26 mouse cellular contexts compared by ENCODE assay signal in genomic region chr1:176354898-176355297, GRCm38 (mm10).
DNase-seq lines count a peak whose midpoint lies in the region; ATAC-seq lines count a peak whose summit lies in the region.
"Had no signal": no experiment of that assay in that cellular context is flagged by ENCODE, and none has a peak within 500 bp of the region (broad histone marks: within the 10 kb centered on the region; RNA-seq: fewer than 3 reads in every experiment).

No protein-coding gene starts in this region.

- peaks cover 9% of the 10 kb centered on the region for H3K4me1 ChIP-seq in midbrain, embryonic 12.5 days
- H3K4me1 ChIP-seq in midbrain, embryonic 10.5 days = peaks cover 6% of the 10 kb centered on the region; the same call in 1 of the 2 replicates
- H3K4me1 ChIP-seq in hindbrain, embryonic 11.5 days (replicated peaks; ENCODE audit: control insufficient read depth, insufficient read depth, low read length) = no peaks in the 10 kb centered on the region
- no peaks in the 10 kb centered on the region; the same call in 1 of the 2 replicates for H3K4me1 ChIP-seq in hindbrain, embryonic 16.5 days (ENCODE audit: control insufficient read depth, insufficient read depth, low read depth, low read length)
- peaks cover 25% of the 10 kb centered on the region for H3K4me1 ChIP-seq in neural tube, embryonic 13.5 days (replicated peaks)
- H3K4me1 ChIP-seq in kidney, embryonic 16.5 days (ENCODE audit: insufficient read depth, low read length) = no peaks in the 10 kb centered on the region
- H3K4me1 ChIP-seq: embryonic facial prominence, embryonic 12.5 days; heart, embryonic 12.5 days; kidney, embryonic 15.5 days; limb, embryonic 15.5 days; lung, embryonic 15.5 days had no signal

- H3K27ac ChIP-seq in midbrain, embryonic 12.5 days (replicated peaks) = peak overlapping the region; percentile 50; the same call in 1 of the 2 replicates
- no peak overlapping the region for H3K27ac ChIP-seq in midbrain, embryonic 10.5 days (replicated peaks)
- 0 out of 2 replicates have a peak overlapping the region, but pooled peaks have one; percentile 37 for H3K27ac ChIP-seq in hindbrain, embryonic 11.5 days (ENCODE audit: low read depth, low read length)
- peak overlapping the region; percentile 3; the same call in 1 of the 2 replicates for H3K27ac ChIP-seq in hindbrain, embryonic 16.5 days (ENCODE audit: low read depth, low read length)
- H3K27ac ChIP-seq in neural tube, embryonic 13.5 days (replicated peaks) = peak overlapping the region; percentile 70
- H3K27ac ChIP-seq in kidney, embryonic 16.5 days (ENCODE audit: low read length) = no peak overlapping the region
- H3K27ac ChIP-seq: embryonic facial prominence, embryonic 12.5 days; kidney, embryonic 15.5 days; left cerebral cortex, adult 2 months; limb, embryonic 15.5 days; liver, embryonic 14.5 days; lung, embryonic 15.5 days had no signal

- WGBS in midbrain, embryonic 12.5 days = 51% methylated on average over 1 of the region's 1 CpGs
- WGBS in midbrain, embryonic 10.5 days = 66% methylated on average over 1 of the region's 1 CpGs
- WGBS in hindbrain, embryonic 11.5 days = 45% methylated on average over 1 of the region's 1 CpGs
- WGBS in hindbrain, embryonic 16.5 days = 16% methylated on average over 1 of the region's 1 CpGs
- WGBS in neural tube, embryonic 13.5 days = 21% methylated on average over 1 of the region's 1 CpGs
- 45% methylated on average over 1 of the region's 1 CpGs for WGBS in kidney, embryonic 16.5 days

- H3K27me3 ChIP-seq in midbrain, embryonic 12.5 days = no peaks in the 10 kb centered on the region
- no peaks in the 10 kb centered on the region for H3K27me3 ChIP-seq in midbrain, embryonic 10.5 days (ENCODE audit: low read depth, poor library complexity, severe bottlenecking)
- no peaks in the 10 kb centered on the region for H3K27me3 ChIP-seq in hindbrain, embryonic 11.5 days (ENCODE audit: control insufficient read depth, insufficient read depth, low read length)
- no peaks in the 10 kb centered on the region for H3K27me3 ChIP-seq in hindbrain, embryonic 16.5 days (replicated peaks; ENCODE audit: control insufficient read depth, insufficient read depth, low read length)
- H3K27me3 ChIP-seq in neural tube, embryonic 13.5 days = no peaks in the 10 kb centered on the region
- no peaks in the 10 kb centered on the region for H3K27me3 ChIP-seq in kidney, embryonic 16.5 days (ENCODE audit: insufficient read depth, low read length)
- H3K27me3 ChIP-seq: embryonic facial prominence, embryonic 12.5 days; heart, embryonic 12.5 days; kidney, embryonic 15.5 days; limb, embryonic 15.5 days; lung, embryonic 15.5 days had no signal

- no peak overlapping the region for H3K4me3 ChIP-seq in midbrain, embryonic 12.5 days
- H3K4me3 ChIP-seq in midbrain, embryonic 10.5 days = no peak overlapping the region
- no peak overlapping the region for H3K4me3 ChIP-seq in hindbrain, embryonic 11.5 days (ENCODE audit: low read depth, low read length)
- no peak overlapping the region for H3K4me3 ChIP-seq in hindbrain, embryonic 16.5 days (ENCODE audit: low read length)
- H3K4me3 ChIP-seq in neural tube, embryonic 13.5 days = no peak overlapping the region
- no peak overlapping the region for H3K4me3 ChIP-seq in kidney, embryonic 16.5 days (ENCODE audit: low read length)
- H3K4me3 ChIP-seq: embryonic facial prominence, embryonic 12.5 days; erythroblast, embryonic 14.5 days; heart, embryonic 12.5 days; kidney, embryonic 15.5 days; left cerebral cortex, adult 2 months; limb, embryonic 15.5 days; lung, embryonic 15.5 days; myocyte had no signal

- H3K9me3 ChIP-seq in midbrain, embryonic 12.5 days = no peaks in the 10 kb centered on the region
- H3K9me3 ChIP-seq in midbrain, embryonic 10.5 days (replicated peaks) = no peaks in the 10 kb centered on the region
- no peaks in the 10 kb centered on the region for H3K9me3 ChIP-seq in hindbrain, embryonic 11.5 days (ENCODE audit: control insufficient read depth, low read length)
- H3K9me3 ChIP-seq in hindbrain, embryonic 16.5 days (ENCODE audit: control insufficient read depth, low read length) = no peaks in the 10 kb centered on the region
- no peaks in the 10 kb centered on the region for H3K9me3 ChIP-seq in neural tube, embryonic 13.5 days
- no peaks in the 10 kb centered on the region for H3K9me3 ChIP-seq in kidney, embryonic 16.5 days (ENCODE audit: low read length)
- H3K9me3 ChIP-seq: embryonic facial prominence, embryonic 12.5 days; heart, embryonic 12.5 days; kidney, embryonic 15.5 days; limb, embryonic 15.5 days; lung, embryonic 15.5 days had no signal

- no peaks in the 10 kb centered on the region for H3K36me3 ChIP-seq in midbrain, embryonic 12.5 days
- H3K36me3 ChIP-seq in midbrain, embryonic 10.5 days = no peaks in the 10 kb centered on the region
- no peaks in the 10 kb centered on the region for H3K36me3 ChIP-seq in hindbrain, embryonic 11.5 days (ENCODE audit: control insufficient read depth, insufficient read depth, low read length)
- H3K36me3 ChIP-seq in hindbrain, embryonic 16.5 days (ENCODE audit: control insufficient read depth, insufficient read depth, low read length) = no peaks in the 10 kb centered on the region
- no peaks in the 10 kb centered on the region for H3K36me3 ChIP-seq in neural tube, embryonic 13.5 days
- H3K36me3 ChIP-seq in kidney, embryonic 16.5 days (ENCODE audit: insufficient read depth, low read length) = no peaks in the 10 kb centered on the region
- H3K36me3 ChIP-seq: embryonic facial prominence, embryonic 12.5 days; G1E; heart, embryonic 12.5 days; kidney, embryonic 15.5 days; limb, embryonic 15.5 days; lung, embryonic 15.5 days had no signal

- 0 out of 2 replicates have a peak, but pooled peaks have one; percentile 7 for ATAC-seq in midbrain, embryonic 12.5 days (ENCODE audit: low FRiP score, low read depth)
- ATAC-seq in hindbrain, embryonic 11.5 days (ENCODE audit: low FRiP score) = peak; percentile 43; the same call in 1 of the 2 replicates
- ATAC-seq in hindbrain, embryonic 16.5 days = no peak; the same call in 1 of the 2 replicates
- peak; percentile 21 for ATAC-seq in neural tube, embryonic 13.5 days (ENCODE audit: low read depth)
- no peak for ATAC-seq in kidney, embryonic 16.5 days (ENCODE audit: low FRiP score, low TSS enrichment)
- ATAC-seq: Patski had no signal

- no peak for DNase-seq in midbrain, embryonic 10.5 days (ENCODE audit: low spot score)
- no peak for DNase-seq in hindbrain, embryonic 11.5 days (ENCODE audit: low spot score)
- DNase-seq in cerebellum, postnatal 36 days = no peak
- DNase-seq in urinary bladder, adult 18-20 months (ENCODE audit: low spot score in 2 of 2) = no peak
- DNase-seq: adrenal gland, postnatal 36 days; B cell, adult 2 months; heart, adult 18-20 months; heart, postnatal 10 days; kidney, adult 11 months; lung, postnatal 4 days; spleen, adult 18-20 months had no signal

- H3K9ac ChIP-seq in midbrain, embryonic 12.5 days (replicated peaks) = no peak overlapping the region
- no peak overlapping the region for H3K9ac ChIP-seq in hindbrain, embryonic 11.5 days (ENCODE audit: low read depth, low read length)
- no peak overlapping the region for H3K9ac ChIP-seq in hindbrain, embryonic 16.5 days (ENCODE audit: low read depth, low read length)
- H3K9ac ChIP-seq in neural tube, embryonic 13.5 days = 0 out of 2 replicates have a peak overlapping the region, but pooled peaks have one; percentile 44
- no peak overlapping the region for H3K9ac ChIP-seq in kidney, embryonic 16.5 days (replicated peaks; ENCODE audit: low read length)
- H3K9ac ChIP-seq: embryonic facial prominence, embryonic 12.5 days; heart, embryonic 12.5 days; kidney, embryonic 15.5 days; limb, embryonic 15.5 days; liver, embryonic 14.5 days; lung, embryonic 15.5 days had no signal

- peak overlapping the region; percentile 28 for H3K4me2 ChIP-seq in midbrain, embryonic 12.5 days (replicated peaks)
- H3K4me2 ChIP-seq in hindbrain, embryonic 11.5 days (replicated peaks; ENCODE audit: low read depth, low read length) = no peak overlapping the region
- H3K4me2 ChIP-seq in hindbrain, embryonic 16.5 days (ENCODE audit: low read length) = peak overlapping the region; percentile 43
- H3K4me2 ChIP-seq in neural tube, embryonic 13.5 days = peak overlapping the region; percentile 38
- H3K4me2 ChIP-seq in kidney, embryonic 16.5 days (replicated peaks; ENCODE audit: low read depth, low read length) = no peak overlapping the region
- H3K4me2 ChIP-seq: embryonic facial prominence, embryonic 12.5 days; heart, embryonic 12.5 days; kidney, embryonic 15.5 days; limb, embryonic 15.5 days; lung, embryonic 15.5 days had no signal

Comparison
In these comparisons a context has a peak if more than half of its experiments do, and no peak if none do; other contexts are left out.
1. ATAC-seq: peak in midbrain, embryonic 12.5 days (single experiment), hindbrain, embryonic 11.5 days (single experiment) and neural tube, embryonic 13.5 days (single experiment); none in hindbrain, embryonic 16.5 days (single experiment) and kidney, embryonic 16.5 days (single experiment).
2. H3K27ac ChIP-seq: peak in midbrain, embryonic 12.5 days (single experiment), hindbrain, embryonic 11.5 days (single experiment), hindbrain, embryonic 16.5 days (single experiment) and neural tube, embryonic 13.5 days (single experiment); none in midbrain, embryonic 10.5 days (single experiment) and kidney, embryonic 16.5 days (single experiment).
3. H3K4me2 ChIP-seq: peak in midbrain, embryonic 12.5 days (single experiment), hindbrain, embryonic 16.5 days (single experiment) and neural tube, embryonic 13.5 days (single experiment); none in hindbrain, embryonic 11.5 days (single experiment) and kidney, embryonic 16.5 days (single experiment).